Mouse (Mus musculus): ENCODE results near the gene Fxyd3. TPM values are rescaled to one million over a fixed set of nuclear protein-coding genes. Genes with fewer than 3 reads are reported as not detected.
A peak's percentile ranks its signal among the peaks of the same experiment; 100 is the strongest.

Fxyd3 gene
- polyA plus RNA-seq, 1 experiment: 0.64 TPM

- TF ChIP-seq POLR2A (IDR thresholded peaks at IDR 0.05; ENCODE audit: control insufficient read depth, low read depth, low read length): no peak
- TF ChIP-seq CTCF (IDR thresholded peaks at IDR 0.05; ENCODE audit: control insufficient read depth, insufficient read depth, insufficient replicate concordance, low read depth, low read length): no peak
- Histone ChIP-seq H3K27ac (ENCODE audit: control insufficient read depth, insufficient read depth, low read depth, low read length) (no peak overlapping the region), H3K4me1 (ENCODE audit: control insufficient read depth, insufficient read depth, low read length) (peaks cover 10% of the 10 kb centered on the region)
These were observed 34.4 kb upstream of the Fxyd3 start for GRCm38 (mm10) chr7:31110861-31111385.

GRCm38 (mm10) chr7:31109796-31110195 lies 33.3 kb upstream of the Fxyd3 start:
- Histone ChIP-seq H3K27me3 (ENCODE audit: control insufficient read depth, insufficient read depth, low read length) (no peaks in the 10 kb centered on the region), H3K4me3 (ENCODE audit: control insufficient read depth, low read depth, low read length) (no peak overlapping the region), H3K36me3 (ENCODE audit: control insufficient read depth, insufficient read depth, low read length) (no peaks in the 10 kb centered on the region), H3K4me1 (ENCODE audit: control insufficient read depth, insufficient read depth, low read length) (no peaks in the 10 kb centered on the region), H3K27ac (ENCODE audit: control insufficient read depth, insufficient read depth, low read depth, low read length) (no peak overlapping the region)
- TF ChIP-seq CTCF (IDR thresholded peaks at IDR 0.05; ENCODE audit: control insufficient read depth, insufficient read depth, insufficient replicate concordance, low read depth, low read length) (no peak), POLR2A (IDR thresholded peaks at IDR 0.05; ENCODE audit: control insufficient read depth, low read depth, low read length) (no peak)

More at GRCm38 (mm10) chr7:31110861-31111385, 34.4 kb upstream of the Fxyd3 start:
- Histone ChIP-seq H3K36me3 (ENCODE audit: control insufficient read depth, insufficient read depth, low read length) (no peaks in the 10 kb centered on the region), H3K4me3 (ENCODE audit: control insufficient read depth, low read depth, low read length) (no peak overlapping the region), H3K27me3 (ENCODE audit: control insufficient read depth, insufficient read depth, low read length) (no peaks in the 10 kb centered on the region; the same call in 1 of the 2 replicates)

GRCm38 (mm10) chr7:31109091-31109490 lies 32.6 kb upstream of the Fxyd3 start:
- H3K27ac ChIP-seq (ENCODE audit: control insufficient read depth, insufficient read depth, low read depth, low read length): no peak overlapping the region
- H3K4me3 ChIP-seq (ENCODE audit: control insufficient read depth, low read depth, low read length): no peak overlapping the region
- H3K36me3 ChIP-seq (ENCODE audit: control insufficient read depth, insufficient read depth, low read length): no peaks in the 10 kb centered on the region
- no peaks in the 10 kb centered on the region for H3K27me3 ChIP-seq (ENCODE audit: control insufficient read depth, insufficient read depth, low read length)
- H3K4me1 ChIP-seq (ENCODE audit: control insufficient read depth, insufficient read depth, low read length): no peaks in the 10 kb centered on the region
- TF ChIP-seq POLR2A (IDR thresholded peaks at IDR 0.05; ENCODE audit: control insufficient read depth, low read depth, low read length) (no peak), CTCF (IDR thresholded peaks at IDR 0.05; ENCODE audit: control insufficient read depth, insufficient read depth, insufficient replicate concordance, low read depth, low read length) (no peak)

GRCm38 (mm10) chr7:31107781-31108180 lies 31.3 kb upstream of the Fxyd3 start:
- H3K4me1 ChIP-seq (ENCODE audit: control insufficient read depth, insufficient read depth, low read length): no peaks in the 10 kb centered on the region
- no peak overlapping the region for H3K27ac ChIP-seq (ENCODE audit: control insufficient read depth, insufficient read depth, low read depth, low read length)
- no peaks in the 10 kb centered on the region for H3K36me3 ChIP-seq (ENCODE audit: control insufficient read depth, insufficient read depth, low read length)
- no peaks in the 10 kb centered on the region for H3K27me3 ChIP-seq (ENCODE audit: control insufficient read depth, insufficient read depth, low read length)
- TF ChIP-seq POLR2A (IDR thresholded peaks at IDR 0.05; ENCODE audit: control insufficient read depth, low read depth, low read length): no peak
- no peak for TF ChIP-seq CTCF (IDR thresholded peaks at IDR 0.05; ENCODE audit: control insufficient read depth, insufficient read depth, insufficient replicate concordance, low read depth, low read length)
- H3K4me3 ChIP-seq (ENCODE audit: control insufficient read depth, low read depth, low read length): no peak overlapping the region

- Histone ChIP-seq H3K27me3 (ENCODE audit: control insufficient read depth, insufficient read depth, low read length) (no peaks in the 10 kb centered on the region), H3K4me1 (ENCODE audit: control insufficient read depth, insufficient read depth, low read length) (no peaks in the 10 kb centered on the region)
- TF ChIP-seq POLR2A (IDR thresholded peaks at IDR 0.05; ENCODE audit: control insufficient read depth, low read depth, low read length) (no peak), CTCF (IDR thresholded peaks at IDR 0.05; ENCODE audit: control insufficient read depth, insufficient read depth, insufficient replicate concordance, low read depth, low read length) (no peak)
These were observed 29.7 kb upstream of the Fxyd3 start for GRCm38 (mm10) chr7:31106166-31106565.

GRCm38 (mm10) chr7:31105061-31105768 lies 28.7 kb upstream of the Fxyd3 start:
- TF ChIP-seq POLR2A (IDR thresholded peaks at IDR 0.05; ENCODE audit: control insufficient read depth, low read depth, low read length) (no peak), CTCF (IDR thresholded peaks at IDR 0.05; ENCODE audit: control insufficient read depth, insufficient read depth, insufficient replicate concordance, low read depth, low read length) (peak; percentile 62; the same call in 1 of the 2 replicates)
- Histone ChIP-seq H3K4me1 (ENCODE audit: control insufficient read depth, insufficient read depth, low read length) (no peaks in the 10 kb centered on the region), H3K4me3 (ENCODE audit: control insufficient read depth, low read depth, low read length) (no peak overlapping the region), H3K27me3 (ENCODE audit: control insufficient read depth, insufficient read depth, low read length) (no peaks in the 10 kb centered on the region), H3K27ac (ENCODE audit: control insufficient read depth, insufficient read depth, low read depth, low read length) (no peak overlapping the region), H3K36me3 (ENCODE audit: control insufficient read depth, insufficient read depth, low read length) (no peaks in the 10 kb centered on the region)

More at GRCm38 (mm10) chr7:31106166-31106565, 29.7 kb upstream of the Fxyd3 start:
- Histone ChIP-seq H3K27ac (ENCODE audit: control insufficient read depth, insufficient read depth, low read depth, low read length) (no peak overlapping the region), H3K36me3 (ENCODE audit: control insufficient read depth, insufficient read depth, low read length) (no peaks in the 10 kb centered on the region), H3K4me3 (ENCODE audit: control insufficient read depth, low read depth, low read length) (no peak overlapping the region)

GRCm38 (mm10) chr7:31100786-31101185 lies 24.3 kb upstream of the Fxyd3 start:
- no peaks in the 10 kb centered on the region for H3K36me3 ChIP-seq (ENCODE audit: control insufficient read depth, insufficient read depth, low read length)
- no peak overlapping the region for H3K4me3 ChIP-seq (ENCODE audit: control insufficient read depth, low read depth, low read length)
- no peak overlapping the region for H3K27ac ChIP-seq (ENCODE audit: control insufficient read depth, insufficient read depth, low read depth, low read length)
- no peak for TF ChIP-seq POLR2A (IDR thresholded peaks at IDR 0.05; ENCODE audit: control insufficient read depth, low read depth, low read length)
- no peak for TF ChIP-seq CTCF (IDR thresholded peaks at IDR 0.05; ENCODE audit: control insufficient read depth, insufficient read depth, insufficient replicate concordance, low read depth, low read length)
- no peaks in the 10 kb centered on the region for H3K27me3 ChIP-seq (ENCODE audit: control insufficient read depth, insufficient read depth, low read length)
- no peaks in the 10 kb centered on the region; the same call in 1 of the 2 replicates for H3K4me1 ChIP-seq (ENCODE audit: control insufficient read depth, insufficient read depth, low read length)

Measured in testis, adult 2 months (tissue).